Mouse (Mus musculus): Measurements from ENCODE around the gene Hist1h1t. TPM values are rescaled to one million over a fixed set of nuclear protein-coding genes. Genes with fewer than 3 reads are reported as not detected.
"Not testable (repeated sequence)": the region's sequence is repeated elsewhere in the genome, so short reads cannot be mapped to it uniquely, and the experiment has no call there.

The Hist1h1t gene
- not detected for total RNA-seq (2021)

DNA sequence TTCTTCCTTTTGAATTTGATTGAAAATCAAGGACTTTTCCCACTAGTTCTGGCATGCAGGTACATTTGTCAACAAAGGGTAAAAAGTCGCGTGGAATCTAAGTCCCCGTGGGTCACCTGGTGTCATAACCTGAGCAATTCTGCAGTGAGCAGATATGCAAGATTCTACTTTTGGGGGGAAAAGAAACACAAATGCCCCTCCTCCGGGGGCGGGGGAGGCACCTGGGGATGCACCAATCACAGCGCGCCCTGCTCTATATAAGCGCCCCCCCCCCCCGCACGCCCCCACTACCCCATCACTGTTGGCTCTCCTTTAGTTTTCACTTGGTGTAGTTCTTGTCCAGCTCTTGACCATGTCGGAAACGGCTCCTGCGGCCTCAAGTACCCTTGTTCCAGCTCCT is at the start of gene Hist1h1t:
Hist1h1t (plus strand) TSS at position 301 of the 400 bp plus-strand sequence.
- intact Hi-C loops (cut with DNase I), result loop anchor here (5.0 kb wide), 4 partner anchors 113 to 1653 kb away; partner anchors contain the start of genes Hist1h2af, Hist1h2ag, Hist1h2bj and Hist1h4d

DNA sequence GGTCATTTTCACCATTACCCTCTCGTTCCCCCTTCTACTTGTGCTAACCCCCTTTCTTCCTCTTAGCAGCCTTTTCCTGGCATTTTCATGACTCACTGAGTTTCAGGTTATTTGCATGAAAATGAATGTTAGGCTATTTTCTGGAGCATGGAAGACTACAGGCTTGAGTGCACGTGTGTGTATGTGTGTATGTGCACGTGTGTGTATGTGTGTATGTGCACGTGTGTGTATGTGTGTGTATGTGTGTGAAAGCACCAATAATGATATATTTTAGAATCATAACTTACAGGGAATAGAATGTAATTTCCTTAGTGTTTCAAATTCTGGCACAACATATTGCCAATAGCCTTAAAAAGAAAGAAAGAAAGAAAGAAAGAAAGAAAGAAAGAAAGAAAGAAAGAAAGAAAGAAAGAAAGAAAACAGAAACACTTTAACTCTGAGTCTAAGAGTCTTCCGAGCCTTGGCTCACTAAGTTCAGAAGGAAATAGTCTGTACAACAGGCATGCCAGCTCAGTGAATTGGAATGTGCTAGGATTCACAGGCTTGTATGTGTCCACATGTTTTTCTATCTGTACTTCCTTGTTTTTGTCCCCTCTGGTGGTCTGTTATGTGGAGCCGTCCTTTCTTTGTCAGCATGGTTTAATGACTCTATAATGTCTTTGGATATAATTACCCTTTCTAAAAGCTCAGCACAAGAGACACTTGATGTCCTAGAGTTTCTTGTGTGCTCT is 35.8 kb upstream of the Hist1h1t start:
- intact Hi-C loops (cut with DNase I), result no loop called here
- no peak for DNase-seq

More for the DNA sequence above, at the start of gene Hist1h1t:
- no peak for DNase-seq

DNA sequence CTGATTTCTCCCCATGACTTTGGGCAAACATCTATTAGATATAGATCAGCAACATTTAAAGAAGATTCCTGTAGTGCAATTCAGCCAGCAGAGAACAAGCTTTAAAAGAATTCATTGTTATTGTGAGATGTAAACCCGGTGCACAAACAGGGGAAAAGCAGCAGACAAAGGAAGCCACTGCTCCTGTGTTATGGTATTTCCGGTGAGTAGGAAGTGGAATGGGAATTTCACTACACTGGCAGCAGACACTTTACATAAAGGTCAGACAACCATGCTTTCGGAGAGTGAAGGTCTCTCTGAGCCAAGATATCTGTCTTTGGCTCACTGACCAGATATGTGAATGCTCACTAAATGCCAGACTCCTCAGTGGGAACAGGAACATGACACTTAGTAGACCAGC is 33.1 kb upstream of the Hist1h1t start:
- DNase-seq, result no peak
- intact Hi-C loops (cut with DNase I), result no loop called here

DNA sequence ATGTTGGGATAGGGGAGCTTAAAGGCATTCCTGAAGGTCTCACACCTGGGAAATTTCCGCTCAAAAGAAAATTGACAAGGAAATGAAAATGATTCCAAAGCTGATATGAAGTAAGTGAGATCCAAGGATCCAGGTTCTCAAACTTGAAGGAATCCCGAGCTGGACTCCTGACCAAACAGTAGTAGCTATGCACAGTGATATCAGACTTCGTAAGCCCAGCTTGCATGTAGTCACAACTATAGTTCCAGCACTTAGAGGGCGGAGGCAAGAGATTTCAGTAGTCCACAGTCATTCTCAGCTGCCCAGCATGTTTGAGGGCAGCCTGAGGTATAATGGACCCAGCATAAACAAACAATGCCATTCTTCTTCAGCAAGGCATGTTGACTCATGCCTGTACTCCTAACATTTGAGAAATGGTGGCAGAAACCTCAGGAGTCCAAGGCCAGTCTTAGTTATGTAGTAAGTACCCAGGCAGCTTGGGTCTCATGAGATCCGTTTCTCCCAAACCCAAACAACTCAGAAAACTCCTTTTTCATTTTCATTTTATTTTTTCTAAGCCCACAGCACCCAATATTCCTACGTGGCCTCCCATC is 13.5 kb upstream of the Hist1h1t start:
- DNase-seq, result no peak
- intact Hi-C loops (cut with DNase I), result loop anchor here (5.0 to 10.0 kb wide), 4 partner anchors 100 to 1965 kb away; partner anchors contain the start of genes Hist1h1b, Hist1h2ai, Hist1h2an and Hist1h2bl

DNA sequence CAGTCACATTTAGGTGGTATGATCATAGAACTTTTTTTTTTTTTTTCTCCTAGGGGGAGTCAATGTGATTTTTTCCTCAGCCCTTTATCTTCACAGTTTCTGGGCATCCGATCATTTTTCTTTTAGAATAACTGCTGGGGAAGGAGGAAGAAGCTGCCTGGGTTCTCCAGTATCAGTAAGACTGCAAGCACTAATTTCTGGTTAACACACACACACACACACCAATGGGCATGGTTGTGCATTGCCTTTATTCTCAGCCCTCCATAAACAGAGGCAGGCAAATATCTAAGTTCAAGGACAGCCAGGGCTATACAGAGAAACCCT is 13.0 kb upstream of the Hist1h1t start:
- DNase-seq, result no peak
- intact Hi-C loops (cut with DNase I), result loop anchor here (5.0 to 10.0 kb wide), 4 partner anchors 100 to 1965 kb away; partner anchors contain the start of genes Hist1h1b, Hist1h2ai, Hist1h2an and Hist1h2bl

DNA sequence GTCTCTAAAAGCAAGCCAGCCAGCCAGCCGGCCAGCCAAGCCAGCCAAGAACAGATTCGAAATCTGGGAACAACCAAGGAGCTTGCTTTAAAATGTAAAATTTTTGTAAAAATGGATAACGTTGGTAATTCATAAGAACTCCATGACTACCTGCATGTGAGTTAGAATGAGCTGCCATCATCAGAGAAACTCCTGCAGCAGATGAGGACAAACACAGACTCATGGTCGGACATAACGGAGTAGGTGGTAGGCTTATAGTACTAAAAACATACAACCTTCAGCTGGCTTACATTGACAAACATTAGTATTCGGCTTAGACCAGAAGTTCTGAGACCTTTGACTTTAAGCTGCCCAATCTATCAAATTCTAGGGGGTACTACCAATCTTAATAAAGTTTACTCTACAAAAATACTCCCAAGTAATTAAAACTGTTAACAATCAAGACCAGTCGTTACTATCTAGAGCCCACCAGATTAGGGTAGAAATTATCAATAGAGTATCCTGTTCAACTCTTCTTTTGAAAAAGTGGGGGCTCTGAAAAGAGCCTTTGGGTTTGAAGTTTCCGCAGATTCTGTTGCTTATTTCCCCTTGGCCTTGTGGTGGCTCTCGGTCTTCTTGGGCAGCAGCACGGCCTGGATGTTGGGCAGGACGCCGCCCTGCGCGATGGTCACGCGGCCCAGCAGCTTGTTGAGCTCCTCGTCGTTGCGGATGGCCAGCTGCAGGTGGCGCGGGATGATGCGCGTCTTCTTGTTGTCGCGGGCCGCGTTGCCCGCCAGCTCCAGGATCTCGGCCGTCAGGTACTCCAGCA is 12.5 kb upstream of the Hist1h1t start:
- not testable (repeated sequence) for DNase-seq
- intact Hi-C loops (cut with DNase I), result loop anchor here (5.0 to 10.0 kb wide), 4 partner anchors 101 to 1966 kb away; partner anchors contain the start of genes Hist1h1b, Hist1h2ai, Hist1h2an and Hist1h2bl

DNA sequence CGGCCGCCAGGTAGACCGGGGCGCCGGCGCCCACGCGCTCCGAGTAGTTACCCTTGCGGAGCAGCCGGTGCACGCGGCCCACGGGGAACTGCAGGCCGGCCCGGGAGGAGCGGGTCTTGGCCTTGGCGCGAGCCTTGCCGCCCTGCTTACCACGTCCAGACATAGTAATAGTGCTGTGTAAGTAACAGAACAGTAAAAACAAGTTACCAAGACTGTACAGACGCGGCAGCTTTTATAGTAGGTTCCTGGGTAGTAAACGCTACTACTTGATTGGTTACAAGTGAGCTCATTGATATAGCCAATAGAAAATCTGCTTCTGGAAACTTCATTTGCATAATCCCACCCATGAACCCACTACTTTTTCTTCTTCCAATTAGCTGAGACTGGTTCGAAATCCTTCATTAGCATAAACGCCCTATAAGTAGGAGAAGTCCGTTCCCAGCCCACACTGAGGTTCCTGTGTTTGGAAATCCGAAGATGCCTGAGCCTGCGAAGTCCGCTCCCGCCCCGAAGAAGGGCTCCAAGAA is 11.8 kb upstream of the Hist1h1t start, which contains the start of the genes Hist1h2ac and Hist1h2bc:
Hist1h2ac (minus strand) TSS at position 194 of the 527 bp plus-strand sequence.
Hist1h2bc (plus strand) TSS at position 445 of the 527 bp plus-strand sequence.
- intact Hi-C loops (cut with DNase I), result loop anchor here (1.0 to 10.0 kb wide), 6 partner anchors 62 to 1967 kb away; partner anchors contain the start of genes Hist1h1b, Hist1h1e, Hist1h2ai and Hist1h2an
- DNase-seq, result peak; percentile 79 to 84

DNA sequence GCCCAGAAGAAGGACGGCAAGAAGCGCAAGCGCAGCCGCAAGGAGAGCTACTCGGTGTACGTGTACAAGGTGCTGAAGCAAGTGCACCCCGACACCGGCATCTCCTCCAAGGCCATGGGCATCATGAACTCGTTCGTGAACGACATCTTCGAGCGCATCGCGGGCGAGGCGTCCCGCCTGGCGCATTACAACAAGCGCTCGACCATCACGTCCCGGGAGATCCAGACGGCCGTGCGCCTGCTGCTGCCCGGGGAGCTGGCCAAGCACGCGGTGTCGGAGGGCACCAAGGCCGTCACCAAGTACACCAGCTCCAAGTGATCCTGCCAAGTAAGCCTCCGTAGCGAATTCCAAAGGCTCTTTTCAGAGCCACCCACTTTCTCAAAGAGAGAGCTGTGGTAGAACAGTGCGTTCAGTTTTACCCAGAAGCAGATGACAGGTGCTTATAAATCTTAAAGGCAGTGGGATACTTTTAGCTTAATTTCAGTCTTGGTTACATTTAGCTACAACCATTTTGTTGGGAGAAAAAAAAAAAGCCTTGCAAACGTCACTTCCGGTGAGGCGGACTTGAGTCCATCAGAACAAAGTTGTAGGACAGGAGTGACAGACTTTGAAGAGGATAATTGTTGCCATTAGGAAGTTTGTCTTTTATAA is 11.2 kb upstream of the Hist1h1t start:
- intact Hi-C loops (cut with DNase I), result loop anchor here (1.0 to 10.0 kb wide), 6 partner anchors 62 to 1967 kb away; partner anchors contain the start of genes Hist1h1b, Hist1h1e, Hist1h2ai and Hist1h2an

DNA sequence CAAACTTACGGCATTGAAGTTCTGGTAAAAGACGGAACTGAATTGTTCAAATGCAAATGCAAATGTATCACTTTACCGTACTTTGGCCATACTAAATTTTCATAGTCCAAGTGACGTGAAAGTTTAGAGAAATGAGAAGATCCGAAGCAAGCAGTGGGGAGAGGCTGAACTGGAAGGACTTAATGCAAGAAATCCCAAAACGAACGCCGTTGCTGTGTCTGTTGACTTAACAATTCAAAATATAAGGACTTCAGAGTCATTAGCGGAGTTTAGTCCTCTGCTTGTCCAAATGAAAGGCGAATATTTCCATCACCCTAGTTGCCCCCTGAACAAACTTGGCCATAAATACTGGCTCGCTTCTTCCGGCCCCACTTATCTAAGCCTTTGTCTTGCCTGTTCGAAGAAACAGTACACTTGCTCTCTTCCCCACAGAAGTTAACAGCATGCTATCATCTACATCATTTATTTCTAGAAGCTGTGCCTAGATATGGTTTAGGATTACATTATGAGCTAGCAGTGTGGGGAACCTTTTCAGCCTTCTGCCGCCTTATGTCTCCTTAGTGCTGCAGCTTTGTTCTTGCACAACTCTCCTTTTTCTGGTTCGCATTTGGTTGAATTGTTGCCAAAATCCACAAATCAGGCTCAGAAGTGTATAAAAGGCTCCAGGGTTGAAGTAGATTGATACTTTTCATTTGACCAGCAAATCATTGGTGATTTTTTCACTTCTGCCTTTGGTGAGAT is 10.3 kb upstream of the Hist1h1t start:
- no peak for DNase-seq
- intact Hi-C loops (cut with DNase I), result loop anchor here (1.0 to 10.0 kb wide), 4 partner anchors 13 to 1900 kb away; partner anchors contain the start of genes Hist1h1b, Hist1h2an, Hist1h2bp and Hist1h3i

More for the DNA sequence above, 11.2 kb upstream of the Hist1h1t start:
- peak; percentile 19 to 40 for DNase-seq

DNA sequence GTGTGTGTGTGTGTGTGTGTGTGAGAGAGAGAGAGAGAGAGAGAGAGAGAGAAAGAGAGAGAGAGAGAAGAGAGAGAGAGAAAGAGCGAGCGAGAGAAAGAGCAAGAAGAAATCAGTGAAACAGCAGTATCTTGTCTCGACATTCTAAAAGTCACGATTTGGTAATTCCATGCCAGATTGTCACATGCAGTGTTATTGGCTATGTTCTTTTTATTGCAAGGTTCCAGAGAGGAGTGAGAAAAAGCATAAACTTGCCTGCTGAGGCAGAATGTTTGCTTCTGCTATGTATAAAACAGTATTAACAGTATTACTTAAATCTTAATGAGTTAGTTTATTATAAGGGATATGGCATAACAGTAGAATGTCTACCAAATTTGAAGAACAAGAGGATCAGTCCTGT is 9.6 kb upstream of the Hist1h1t start:
- intact Hi-C loops (cut with DNase I), result loop anchor here (1.0 to 10.0 kb wide), 4 partner anchors 12 to 1901 kb away; partner anchors contain the start of genes Hist1h1b, Hist1h2an, Hist1h2bp and Hist1h3i
- no peak for DNase-seq

DNA sequence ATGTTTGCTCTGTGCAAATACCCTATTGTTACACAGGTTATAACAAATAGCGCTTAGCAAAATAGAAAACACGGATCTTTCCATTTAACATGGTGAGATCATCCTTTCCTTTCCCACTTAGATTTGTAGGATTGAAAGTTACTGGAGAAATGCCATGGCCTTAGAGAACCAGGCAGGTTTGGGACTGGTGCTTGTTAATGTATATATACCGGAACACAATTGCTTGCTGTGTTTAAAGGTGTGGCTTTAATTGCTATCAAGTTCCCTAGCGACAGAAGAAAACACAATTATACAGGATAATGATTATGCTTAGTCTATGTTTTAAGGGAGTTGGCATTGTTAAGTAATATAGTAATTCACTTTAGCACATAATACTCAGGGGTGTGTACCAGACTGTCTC is 8.4 kb upstream of the Hist1h1t start:
- no peak for DNase-seq
- intact Hi-C loops (cut with DNase I), result loop anchor here (10.0 kb wide), 2 partner anchors 1862 to 1902 kb away; partner anchors contain the start of genes Hist1h1b, Hist1h2an, Hist1h2bp and Hist1h3i

DNA sequence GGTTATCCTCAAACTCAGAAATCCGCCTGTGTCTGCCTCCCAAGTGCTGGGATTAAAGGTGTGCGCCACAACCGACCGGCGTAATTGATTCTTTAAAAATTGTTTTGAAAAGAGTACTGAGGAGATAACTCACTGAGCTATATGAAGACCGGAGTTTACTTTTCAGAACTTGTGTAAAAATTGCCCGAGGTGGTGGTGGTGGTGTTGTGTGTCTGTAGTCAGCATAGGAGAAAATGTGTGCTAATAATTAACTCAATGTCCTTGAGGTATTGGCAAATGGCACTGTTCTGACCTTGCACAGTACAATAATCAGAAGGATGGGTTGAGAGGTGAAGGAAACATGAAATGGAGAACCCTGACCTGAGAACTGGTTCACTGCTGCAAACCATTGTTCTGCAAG is 7.7 kb upstream of the Hist1h1t start:
- intact Hi-C loops (cut with DNase I), result loop anchor here (10.0 kb wide), 2 partner anchors 1863 to 1903 kb away; partner anchors contain the start of genes Hist1h1b, Hist1h2an, Hist1h2bp and Hist1h3i
- DNase-seq, result no peak

DNA sequence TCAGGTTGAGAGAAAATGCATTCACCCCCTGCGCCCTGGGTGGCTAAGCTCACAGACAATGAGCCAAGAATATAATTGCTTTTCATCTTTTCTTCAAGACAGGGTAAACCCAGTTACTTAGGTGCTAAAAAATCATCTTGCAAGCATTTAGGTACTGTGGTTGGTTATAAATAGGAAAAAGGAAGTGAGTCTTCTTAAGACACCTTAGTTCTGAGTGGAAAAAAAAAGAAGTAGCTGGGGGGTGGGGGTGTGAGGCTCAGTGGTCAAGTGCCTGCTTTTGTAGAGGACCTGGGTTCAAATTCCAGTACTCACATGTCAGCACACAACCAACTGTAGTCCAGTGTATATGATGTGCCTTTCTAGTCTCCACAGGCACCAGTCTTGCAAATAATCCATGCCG is 6.7 kb upstream of the Hist1h1t start:
- intact Hi-C loops (cut with DNase I), result loop anchor here (10.0 kb wide), 2 partner anchors 1864 to 1904 kb away; partner anchors contain the start of genes Hist1h1b, Hist1h2an, Hist1h2bp and Hist1h3i
- no peak for DNase-seq

DNA sequence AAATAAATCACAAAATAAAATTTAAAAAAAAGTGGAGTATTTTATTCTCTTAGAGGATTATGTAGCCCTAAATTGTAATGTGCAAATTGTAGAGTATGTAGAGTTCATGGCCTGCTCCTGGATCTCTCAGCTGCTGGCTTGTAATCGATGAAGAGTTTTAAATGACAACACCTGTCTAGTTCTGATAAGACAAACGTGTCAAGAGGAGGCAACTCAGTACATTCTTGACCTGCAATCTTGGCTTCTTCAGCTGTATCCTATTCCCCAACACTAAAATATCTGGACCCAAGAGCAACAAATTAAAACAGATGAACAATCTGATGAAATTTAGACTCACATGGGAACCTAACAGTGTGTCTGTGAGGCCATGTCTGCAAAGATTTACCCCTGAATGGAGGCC is 6.2 kb upstream of the Hist1h1t start:
- intact Hi-C loops (cut with DNase I), result loop anchor here (10.0 kb wide), 2 partner anchors 1865 to 1905 kb away; partner anchors contain the start of genes Hist1h1b, Hist1h2an, Hist1h2bp and Hist1h3i
- no peak for DNase-seq

DNA sequence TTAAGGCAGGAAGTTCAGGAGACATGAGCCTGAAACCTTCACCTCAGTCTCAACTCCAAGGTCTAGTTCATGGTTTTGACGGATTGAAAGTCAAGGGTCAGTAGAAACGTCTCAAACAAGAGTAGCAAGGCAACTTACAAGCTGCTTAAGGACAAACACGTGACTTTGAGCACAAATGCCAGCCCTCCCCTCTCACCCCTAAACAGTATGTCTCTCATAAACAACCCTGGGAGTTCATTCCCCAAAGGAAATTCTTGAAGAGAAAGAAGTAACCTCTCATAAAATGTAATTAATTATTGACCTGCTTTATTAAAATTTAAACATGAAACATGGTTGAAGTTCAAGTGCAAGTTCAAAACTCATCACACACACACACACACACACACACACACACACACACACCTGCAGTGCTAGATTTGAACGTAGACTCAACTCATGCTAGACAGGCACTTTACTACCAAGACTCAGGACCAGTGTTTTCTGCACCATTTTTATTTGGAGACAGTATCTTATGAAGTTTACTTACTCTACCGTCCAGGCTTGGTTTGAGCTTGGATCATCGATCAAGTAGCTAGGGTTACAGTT is 1.7 kb upstream of the Hist1h1t start:
- intact Hi-C loops (cut with DNase I), result no loop called here
- no peak for DNase-seq

DNA sequence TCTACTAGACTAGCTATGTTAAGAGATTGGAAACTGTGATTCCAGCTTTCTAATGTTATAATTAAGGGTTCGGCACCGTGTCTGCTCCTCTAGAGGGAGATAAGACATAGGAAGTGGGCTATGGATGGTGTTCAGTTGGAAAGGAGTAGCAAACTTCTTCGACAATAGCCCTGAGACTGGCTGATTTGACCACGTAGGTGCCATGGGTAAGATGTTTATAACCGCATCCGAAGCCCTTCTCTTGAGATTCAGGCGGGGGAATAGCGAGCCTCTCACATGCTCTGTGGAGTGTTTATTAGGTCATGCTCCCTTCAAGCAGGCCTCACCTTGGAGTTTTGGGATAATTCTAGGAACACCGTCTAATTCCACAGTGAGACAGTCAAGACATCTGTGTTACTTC is 658 bp upstream of the Hist1h1t start:
- intact Hi-C loops (cut with DNase I), result loop anchor here (5.0 kb wide), 4 partner anchors 113 to 1653 kb away; partner anchors contain the start of genes Hist1h2af, Hist1h2ag, Hist1h2bj and Hist1h4d
- DNase-seq, result no peak

DNA sequence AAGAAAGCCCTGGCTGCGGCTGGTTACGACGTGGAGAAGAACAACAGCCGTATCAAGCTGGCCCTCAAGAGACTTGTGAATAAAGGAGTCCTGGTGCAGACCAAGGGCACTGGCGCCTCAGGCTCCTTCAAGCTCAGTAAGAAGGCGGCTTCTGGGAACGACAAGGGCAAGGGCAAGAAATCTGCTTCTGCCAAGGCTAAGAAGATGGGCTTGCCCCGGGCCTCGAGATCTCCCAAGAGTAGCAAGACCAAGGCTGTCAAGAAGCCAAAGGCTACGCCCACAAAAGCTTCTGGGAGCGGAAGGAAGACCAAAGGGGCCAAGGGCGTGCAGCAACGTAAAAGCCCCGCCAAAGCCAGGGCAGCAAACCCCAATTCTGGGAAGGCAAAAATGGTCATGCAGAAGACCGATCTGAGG is 454 bp downstream of the Hist1h1t start:
- no peak for DNase-seq
- intact Hi-C loops (cut with DNase I), result loop anchor here (5.0 kb wide), 4 partner anchors 114 to 1654 kb away; partner anchors contain the start of genes Hist1h2af, Hist1h2ag, Hist1h2bj and Hist1h4d
